Mouse (Mus musculus): ENCODE data around the gene N4bp3. TPM values are rescaled to one million over a fixed set of nuclear protein-coding genes. Genes with fewer than 3 reads are reported as not detected.

The N4bp3 gene
- total RNA-seq, 2 experiments from 2014 or later: 11.8 to 15.0 TPM

GRCm38 (mm10) chr11:51656798-51657521 is 6.3 kb upstream of the N4bp3 start:
- intact Hi-C loops (cut with DNase I): no loop called here
- DNase-seq (ENCODE audit: low spot score in 2 of 2): no peak

GRCm38 (mm10) chr11:51654891-51655290 is 4.2 kb upstream of the N4bp3 start:
- intact Hi-C loops (cut with DNase I): no loop called here
- no peak for DNase-seq (ENCODE audit: low spot score in 2 of 2)

GRCm38 (mm10) chr11:51653736-51654135 is 3.1 kb upstream of the N4bp3 start:
- DNase-seq (ENCODE audit: low spot score in 2 of 2): no peak
- intact Hi-C loops (cut with DNase I): no loop called here

GRCm38 (mm10) chr11:51652889-51653418 is 2.3 kb upstream of the N4bp3 start:
- intact Hi-C loops (cut with DNase I): no loop called here
- no peak for DNase-seq (ENCODE audit: low spot score in 2 of 2)

GRCm38 (mm10) chr11:51650261-51650660 is 381 bp downstream of the N4bp3 start:
- intact Hi-C loops (cut with DNase I): no loop called here

GRCm38 (mm10) chr11:51649889-51650199 is 798 bp downstream of the N4bp3 start:
- intact Hi-C loops (cut with DNase I): no loop called here

More at GRCm38 (mm10) chr11:51650261-51650660, 381 bp downstream of the N4bp3 start:
- peak in 1 of 2 experiments; percentile 18 for DNase-seq (ENCODE audit: low spot score in 2 of 2)

GRCm38 (mm10) chr11:51649111-51649888 is 1.3 kb downstream of the N4bp3 start:
- intact Hi-C loops (cut with DNase I): no loop called here
- DNase-seq (ENCODE audit: low spot score in 2 of 2): no peak

More at GRCm38 (mm10) chr11:51649889-51650199, 798 bp downstream of the N4bp3 start:
- DNase-seq (ENCODE audit: low spot score in 2 of 2): peak in 1 of 2 experiments; percentile 37

- intact Hi-C loops (cut with DNase I): no loop called here
- DNase-seq (ENCODE audit: low spot score in 2 of 2): no peak
These were observed 2.1 kb downstream of the N4bp3 start for GRCm38 (mm10) chr11:51648566-51648965.

GRCm38 (mm10) chr11:51646751-51647667 is 3.6 kb downstream of the N4bp3 start:
- DNase-seq (ENCODE audit: low spot score in 2 of 2): peak; percentile 23 to 32
- intact Hi-C loops (cut with DNase I): no loop called here

GRCm38 (mm10) chr11:51646245-51646644 is 4.4 kb downstream of the N4bp3 start:
- no peak for DNase-seq (ENCODE audit: low spot score in 2 of 2)
- intact Hi-C loops (cut with DNase I): no loop called here

- intact Hi-C loops (cut with DNase I): no loop called here
- DNase-seq (ENCODE audit: low spot score in 2 of 2): no peak
These were observed 5.3 kb downstream of the N4bp3 start for GRCm38 (mm10) chr11:51645293-51645692.

GRCm38 (mm10) chr11:51644217-51644616 is 6.4 kb downstream of the N4bp3 start:
- intact Hi-C loops (cut with DNase I): no loop called here
- no peak for DNase-seq (ENCODE audit: low spot score in 2 of 2)

- no peak for DNase-seq (ENCODE audit: low spot score in 2 of 2)
- intact Hi-C loops (cut with DNase I): no loop called here
These were observed 6.9 kb downstream of the N4bp3 start for GRCm38 (mm10) chr11:51643761-51644160.

- DNase-seq (ENCODE audit: low spot score in 2 of 2): no peak
- intact Hi-C loops (cut with DNase I): no loop called here
These were observed 7.4 kb downstream of the N4bp3 start for GRCm38 (mm10) chr11:51643202-51643601.

GRCm38 (mm10) chr11:51640748-51641147 is 9.9 kb downstream of the N4bp3 start:
- no peak for DNase-seq (ENCODE audit: low spot score in 2 of 2)
- intact Hi-C loops (cut with DNase I): no loop called here

GRCm38 (mm10) chr11:51638497-51638896 is 12.1 kb downstream of the N4bp3 start:
- DNase-seq (ENCODE audit: low spot score in 2 of 2): no peak
- intact Hi-C loops (cut with DNase I): loop anchor here (5.0 kb wide), 1 partner anchor 49 kb away; the partner anchor contains the start of gene 0610009B22Rik

GRCm38 (mm10) chr11:51637971-51638414 is 12.6 kb downstream of the N4bp3 start:
- no peak for DNase-seq (ENCODE audit: low spot score in 2 of 2)
- intact Hi-C loops (cut with DNase I): loop anchor here (5.0 kb wide), 1 partner anchor 49 kb away; the partner anchor contains the start of gene 0610009B22Rik

- intact Hi-C loops (cut with DNase I): loop anchor here (5.0 kb wide), 1 partner anchor 51 kb away; the partner anchor contains the start of gene 0610009B22Rik
- peak in 1 of 2 experiments; percentile 52 for DNase-seq (ENCODE audit: low spot score in 2 of 2)
These were observed 14.3 kb downstream of the N4bp3 start for GRCm38 (mm10) chr11:51636323-51636684.

Measured in left cerebral cortex, postnatal 36 days (tissue).